Mouse (Mus musculus): ENCODE results near the gene P4ha2. TPM values are rescaled to one million over a fixed set of nuclear protein-coding genes. Genes with fewer than 3 reads are reported as not detected.

P4ha2 gene
- polyA plus RNA-seq, 2 experiments, result 1.7 to 1.8 TPM

DNA sequence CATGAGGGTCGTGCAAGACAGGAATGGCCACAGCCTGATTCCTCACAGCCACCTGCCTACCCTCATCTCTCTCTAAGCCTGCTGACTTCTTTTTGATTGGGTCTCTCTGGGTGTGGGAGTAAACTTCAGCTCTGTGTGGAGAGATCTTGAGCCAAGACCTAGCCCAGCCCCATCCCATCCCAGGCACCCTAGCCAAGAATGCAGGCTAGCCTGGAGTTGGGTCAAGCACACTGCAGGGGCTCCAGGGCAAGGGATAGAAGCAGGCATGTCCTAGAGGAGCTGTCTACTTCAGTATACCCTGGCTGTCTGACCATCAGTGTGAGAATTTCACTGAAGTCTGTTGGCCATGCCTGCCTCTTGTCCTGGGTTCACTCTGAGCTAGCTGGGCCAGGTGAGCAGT lies 40.4 kb upstream of the P4ha2 start:
- Histone ChIP-seq H3K27me3 (ENCODE audit: control insufficient read depth, insufficient read depth, low read length) (no peaks in the 10 kb centered on the region), H3K27ac (no peak overlapping the region), H3K9ac (replicated peaks) (no peak overlapping the region), H3K4me3 (ENCODE audit: insufficient read depth in 1 of 2, low read depth in 2 of 2, low read length in 2 of 2) (no peak overlapping the region), H3K4me1 (replicated peaks; ENCODE audit: control insufficient read depth in 2 of 2, insufficient read depth in 2 of 2, low read length in 1 of 2) (peaks cover 0 to 3% of the 10 kb centered on the region in 2 experiments; a peak in 1 of 4 replicates), H3K4me2 (ENCODE audit: low read depth) (no peak overlapping the region), H3K9me3 (ENCODE audit: control insufficient read depth, low read length) (no peaks in the 10 kb centered on the region), H3K36me3 (replicated peaks; ENCODE audit: control insufficient read depth, insufficient read depth, low read depth) (no peaks in the 10 kb centered on the region)
- WGBS (ENCODE audit: insufficient replicate concordance), result 41% methylated on average over 1 of the region's 1 CpGs
- ATAC-seq (ENCODE audit: insufficient read depth) (no peak), DNase-seq (ENCODE audit: low read depth in 3 of 3, low spot score in 3 of 3) (no peak)
- TF ChIP-seq EP300 (IDR thresholded peaks at IDR 0.05; ENCODE audit: low read depth) (no peak), CTCF (IDR thresholded peaks at IDR 0.05; ENCODE audit: low read depth) (no peak)

DNA sequence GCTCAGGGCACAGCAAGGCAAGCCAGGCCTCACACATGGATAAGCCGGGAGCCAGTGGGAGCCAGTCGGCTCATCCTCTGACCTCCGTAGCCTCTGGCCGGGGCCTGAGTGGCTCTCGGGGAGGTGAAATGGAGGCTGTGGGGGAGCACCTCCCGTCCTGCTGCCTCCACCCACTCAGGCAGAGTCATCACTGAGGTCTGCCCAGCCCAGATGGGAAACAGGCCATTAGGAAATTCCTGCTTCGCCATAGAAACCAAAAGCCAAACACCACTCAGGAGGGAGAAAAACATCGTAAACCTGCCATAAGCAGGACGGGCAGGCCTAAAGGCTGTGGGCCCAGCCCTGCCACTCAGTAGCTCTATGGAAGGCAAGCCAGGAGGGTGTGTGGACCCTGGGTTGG lies 39.6 kb upstream of the P4ha2 start:
- no peak overlapping the region for H3K4me2 ChIP-seq (ENCODE audit: low read depth)
- H3K9me3 ChIP-seq (ENCODE audit: control insufficient read depth, low read length), result no peaks in the 10 kb centered on the region
- H3K36me3 ChIP-seq (replicated peaks; ENCODE audit: control insufficient read depth, insufficient read depth, low read depth), result no peaks in the 10 kb centered on the region
- no peaks in the 10 kb centered on the region for H3K27me3 ChIP-seq (ENCODE audit: control insufficient read depth, insufficient read depth, low read length)
- no peak overlapping the region for H3K4me3 ChIP-seq (ENCODE audit: insufficient read depth in 1 of 2, low read depth in 2 of 2, low read length in 2 of 2)
- DNase-seq (ENCODE audit: low read depth in 3 of 3, low spot score in 3 of 3) (no peak), ATAC-seq (ENCODE audit: insufficient read depth) (no peak)
- H3K4me1 ChIP-seq (replicated peaks; ENCODE audit: control insufficient read depth in 2 of 2, insufficient read depth in 2 of 2, low read length in 1 of 2), result peaks cover 0 to 3% of the 10 kb centered on the region in 2 experiments; a peak in 1 of 4 replicates
- no peak overlapping the region for H3K27ac ChIP-seq
- H3K9ac ChIP-seq (replicated peaks), result no peak overlapping the region
- 56% methylated on average over 9 of the region's 9 CpGs for WGBS (ENCODE audit: insufficient replicate concordance)
- TF ChIP-seq EP300 (IDR thresholded peaks at IDR 0.05; ENCODE audit: low read depth) (no peak), CTCF (IDR thresholded peaks at IDR 0.05; ENCODE audit: low read depth) (no peak)

DNA sequence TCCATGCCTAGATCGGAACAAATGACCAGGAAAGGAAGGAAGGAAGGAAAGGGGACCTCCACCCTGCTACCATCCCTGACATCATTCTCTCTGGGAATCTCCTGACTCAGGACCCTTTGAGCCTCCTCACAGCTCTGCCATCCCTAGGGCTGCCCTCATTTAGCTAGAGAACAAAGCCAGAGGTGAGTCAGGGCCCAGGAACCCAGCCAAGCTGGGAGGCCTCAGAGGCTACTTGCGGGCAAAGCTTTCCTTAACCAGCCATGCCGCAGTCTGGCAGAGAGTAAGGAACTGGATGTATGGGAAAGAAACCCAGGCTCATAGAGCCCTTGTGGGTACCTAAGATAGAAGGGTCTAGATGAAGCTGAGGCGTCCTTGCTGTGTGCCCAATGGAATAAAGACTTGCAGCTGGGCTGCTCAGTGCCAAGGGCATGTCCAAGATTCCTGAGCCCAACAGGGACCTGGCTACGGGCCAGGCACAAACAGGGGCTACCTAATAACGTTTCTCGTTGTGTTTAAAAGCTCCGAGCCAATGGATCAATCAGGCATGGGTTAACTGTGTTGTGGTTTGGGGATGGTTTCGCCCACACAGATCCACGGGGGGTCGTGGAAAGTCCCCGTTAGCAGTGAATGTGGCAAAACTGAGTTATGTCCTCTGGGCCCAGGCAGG lies 37.7 kb upstream of the P4ha2 start:
- H3K27me3 ChIP-seq (ENCODE audit: control insufficient read depth, insufficient read depth, low read length), result peaks cover 8% of the 10 kb centered on the region

DNA sequence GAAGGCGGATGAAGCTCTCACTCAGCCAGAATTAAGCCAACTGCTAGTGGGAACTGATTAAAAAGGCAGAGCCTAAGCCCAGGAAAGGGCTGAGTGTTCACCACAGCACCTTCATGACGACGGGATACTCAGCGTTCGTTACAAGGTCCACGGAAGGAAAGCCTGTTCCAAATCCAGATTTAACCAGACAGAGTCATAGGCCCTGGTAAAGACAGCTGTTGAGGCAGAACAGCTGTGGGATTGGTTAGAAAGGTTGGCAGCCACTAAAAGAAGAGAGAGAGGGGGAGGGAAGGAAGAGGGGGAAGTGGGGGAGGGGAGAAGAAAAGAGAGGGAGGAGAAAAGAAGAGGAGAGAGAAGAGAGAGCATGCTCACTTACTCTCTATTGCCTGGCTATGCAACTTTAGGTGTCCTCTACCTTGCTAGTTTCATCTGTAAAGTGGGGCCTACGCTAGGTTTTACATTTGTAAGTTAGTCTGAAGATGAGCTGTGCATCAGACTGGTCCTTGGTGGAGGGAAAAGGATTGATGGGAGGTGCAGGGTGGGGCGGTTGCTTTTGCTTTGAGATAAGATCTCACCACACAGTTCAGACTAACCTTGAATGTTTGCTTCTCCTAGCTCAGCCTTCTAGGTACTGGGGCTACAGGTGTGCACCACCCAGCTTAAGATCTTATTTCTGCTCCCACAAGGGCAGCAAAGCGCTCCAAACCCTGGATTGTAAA lies 37.0 kb upstream of the P4ha2 start:
- H3K27me3 ChIP-seq (ENCODE audit: control insufficient read depth, insufficient read depth, low read length), result peaks cover 15% of the 10 kb centered on the region
- no peak for TF ChIP-seq EP300 (IDR thresholded peaks at IDR 0.05; ENCODE audit: low read depth)
- TF ChIP-seq CTCF (IDR thresholded peaks at IDR 0.05; ENCODE audit: low read depth), result no peak
- no peak overlapping the region for H3K4me3 ChIP-seq (ENCODE audit: insufficient read depth in 1 of 2, low read depth in 2 of 2, low read length in 2 of 2)
- no peak overlapping the region for H3K9ac ChIP-seq (replicated peaks)
- WGBS (ENCODE audit: insufficient replicate concordance), result 64% methylated on average over 9 of the region's 9 CpGs
- H3K27ac ChIP-seq, result no peak overlapping the region
- H3K4me2 ChIP-seq (ENCODE audit: low read depth), result no peak overlapping the region
- DNase-seq (ENCODE audit: low read depth in 3 of 3, low spot score in 3 of 3) (no peak), ATAC-seq (ENCODE audit: insufficient read depth) (no peak)
- H3K9me3 ChIP-seq (ENCODE audit: control insufficient read depth, low read length), result no peaks in the 10 kb centered on the region
- no peaks in the 10 kb centered on the region; a peak in 1 of 4 replicates for H3K4me1 ChIP-seq (replicated peaks; ENCODE audit: control insufficient read depth in 2 of 2, insufficient read depth in 2 of 2, low read length in 1 of 2)
- H3K36me3 ChIP-seq (replicated peaks; ENCODE audit: control insufficient read depth, insufficient read depth, low read depth), result no peaks in the 10 kb centered on the region

More for the DNA sequence above, 37.7 kb upstream of the P4ha2 start:
- no peaks in the 10 kb centered on the region; a peak in 1 of 4 replicates for H3K4me1 ChIP-seq (replicated peaks; ENCODE audit: control insufficient read depth in 2 of 2, insufficient read depth in 2 of 2, low read length in 1 of 2)
- no peak overlapping the region for H3K4me2 ChIP-seq (ENCODE audit: low read depth)
- H3K4me3 ChIP-seq (ENCODE audit: insufficient read depth in 1 of 2, low read depth in 2 of 2, low read length in 2 of 2), result no peak overlapping the region
- no peaks in the 10 kb centered on the region for H3K36me3 ChIP-seq (replicated peaks; ENCODE audit: control insufficient read depth, insufficient read depth, low read depth)
- H3K9me3 ChIP-seq (ENCODE audit: control insufficient read depth, low read length), result no peaks in the 10 kb centered on the region
- ATAC-seq (ENCODE audit: insufficient read depth) (no peak), DNase-seq (ENCODE audit: low read depth in 3 of 3, low spot score in 3 of 3) (no peak)
- H3K27ac ChIP-seq, result no peak overlapping the region
- WGBS (ENCODE audit: insufficient replicate concordance), result 57% methylated on average over 12 of the region's 12 CpGs
- TF ChIP-seq CTCF (IDR thresholded peaks at IDR 0.05; ENCODE audit: low read depth) (no peak), EP300 (IDR thresholded peaks at IDR 0.05; ENCODE audit: low read depth) (no peak)
- no peak overlapping the region for H3K9ac ChIP-seq (replicated peaks)

DNA sequence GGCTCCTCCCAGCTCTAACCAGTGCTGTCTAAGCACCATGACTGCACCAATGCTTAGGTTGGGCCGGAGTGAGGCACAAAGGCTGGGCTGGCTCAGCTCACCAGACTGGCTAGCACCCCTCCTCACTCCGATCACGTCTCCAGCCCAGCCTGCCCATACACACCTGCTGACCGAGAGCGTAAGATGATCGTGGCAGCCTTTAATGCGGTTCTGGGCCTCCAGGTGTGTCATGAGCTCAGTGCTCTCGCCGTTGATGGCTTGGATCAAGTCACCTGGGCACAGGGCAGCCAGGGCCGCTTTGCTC lies 36.5 kb upstream of the P4ha2 start:
- no peak overlapping the region for H3K9ac ChIP-seq (replicated peaks)
- H3K4me3 ChIP-seq (ENCODE audit: insufficient read depth in 1 of 2, low read depth in 2 of 2, low read length in 2 of 2), result no peak overlapping the region
- DNase-seq (ENCODE audit: low read depth in 3 of 3, low spot score in 3 of 3), result no peak
- no peak overlapping the region for H3K27ac ChIP-seq
- no peaks in the 10 kb centered on the region; a peak in 1 of 4 replicates for H3K4me1 ChIP-seq (replicated peaks; ENCODE audit: control insufficient read depth in 2 of 2, insufficient read depth in 2 of 2, low read length in 1 of 2)
- H3K4me2 ChIP-seq (ENCODE audit: low read depth), result no peak overlapping the region
- WGBS (ENCODE audit: insufficient replicate concordance), result 75% methylated on average over 10 of the region's 10 CpGs
- ATAC-seq (ENCODE audit: insufficient read depth), result no peak
- H3K27me3 ChIP-seq (ENCODE audit: control insufficient read depth, insufficient read depth, low read length), result peaks cover 20% of the 10 kb centered on the region
- H3K36me3 ChIP-seq (replicated peaks; ENCODE audit: control insufficient read depth, insufficient read depth, low read depth), result no peaks in the 10 kb centered on the region
- no peak for TF ChIP-seq EP300 (IDR thresholded peaks at IDR 0.05; ENCODE audit: low read depth)
- TF ChIP-seq CTCF (IDR thresholded peaks at IDR 0.05; ENCODE audit: low read depth), result no peak
- no peaks in the 10 kb centered on the region for H3K9me3 ChIP-seq (ENCODE audit: control insufficient read depth, low read length)
